Mouse (Mus musculus): ENCODE measurements around the gene Il18rap. TPM values are rescaled to one million over a fixed set of nuclear protein-coding genes. Genes with fewer than 3 reads are reported as not detected.
"Not testable (repeated sequence)": the region's sequence is repeated elsewhere in the genome, so short reads cannot be mapped to it uniquely, and the experiment has no call there.

Gene Il18rap
- polyA plus RNA-seq, 1 experiment from 2014 or later, result 0.03 TPM

DNA sequence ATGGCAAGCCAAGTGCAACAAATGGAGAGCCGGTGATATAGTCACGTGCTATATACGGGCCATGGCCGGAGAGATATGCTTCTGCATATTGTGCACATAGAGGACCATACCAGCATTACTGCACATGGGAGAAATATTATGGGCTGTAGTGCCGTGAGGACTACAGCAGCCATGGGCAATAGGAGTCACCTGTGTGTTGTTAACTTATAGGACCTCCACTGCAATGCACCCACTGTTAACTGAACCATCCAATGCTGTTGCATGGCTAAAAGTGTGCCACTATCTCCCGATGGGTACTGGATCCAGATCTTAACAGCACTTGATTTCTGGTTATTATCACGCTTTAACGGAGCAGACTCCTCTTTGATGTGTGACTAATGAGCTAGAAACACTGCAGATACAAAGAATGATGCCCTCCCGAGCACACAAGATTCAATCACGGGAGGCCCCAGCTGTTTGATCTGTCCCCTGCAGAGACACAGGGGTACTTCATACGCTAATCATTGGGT lies 32.0 kb downstream of the Il18rap start:
- 37% methylated on average over 11 of the region's 11 CpGs for WGBS
- Histone ChIP-seq H3K4me1 (peaks cover 13% of the 10 kb centered on the region), H3K9me3 (replicated peaks) (no peaks in the 10 kb centered on the region), H3K9ac (replicated peaks) (no peak overlapping the region), H3K4me2 (peak overlapping the region; percentile 7; the same call in 1 of the 2 replicates), H3K4me3 (replicated peaks) (no peak overlapping the region), H3K27me3 (replicated peaks) (no peaks in the 10 kb centered on the region), H3K36me3 (no peaks in the 10 kb centered on the region), H3K27ac (replicated peaks) (peak overlapping the region; percentile 18; the same call in 1 of the 2 replicates)
- ATAC-seq (ENCODE audit: low FRiP score), result peak; percentile 76

DNA sequence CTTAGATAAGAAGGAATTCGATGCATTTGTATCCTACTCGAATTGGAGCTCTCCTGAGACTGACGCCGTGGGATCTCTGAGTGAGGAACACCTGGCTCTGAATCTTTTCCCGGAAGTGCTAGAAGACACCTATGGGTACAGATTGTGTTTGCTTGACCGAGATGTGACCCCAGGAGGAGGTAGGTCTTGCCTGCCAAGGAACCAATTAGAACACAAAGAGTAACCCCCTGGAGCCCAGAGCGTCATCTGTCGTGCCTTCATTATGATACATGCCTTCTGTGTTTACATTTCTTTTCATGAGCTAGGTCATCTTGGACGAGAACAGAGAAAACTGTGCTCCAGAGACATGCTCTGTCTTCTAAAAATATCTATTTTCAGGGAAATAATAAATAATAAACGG lies 32.6 kb downstream of the Il18rap start:
- no peak for ATAC-seq (ENCODE audit: low FRiP score)
- H3K27ac ChIP-seq (replicated peaks), result no peak overlapping the region
- H3K4me3 ChIP-seq (replicated peaks), result no peak overlapping the region
- H3K27me3 ChIP-seq (replicated peaks), result no peaks in the 10 kb centered on the region
- no peak overlapping the region for H3K9ac ChIP-seq (replicated peaks)
- 24% methylated on average over 10 of the region's 10 CpGs for WGBS
- no peaks in the 10 kb centered on the region for H3K36me3 ChIP-seq
- H3K4me2 ChIP-seq, result peak overlapping the region; percentile 7
- H3K9me3 ChIP-seq (replicated peaks), result no peaks in the 10 kb centered on the region
- peaks cover 13% of the 10 kb centered on the region for H3K4me1 ChIP-seq

DNA sequence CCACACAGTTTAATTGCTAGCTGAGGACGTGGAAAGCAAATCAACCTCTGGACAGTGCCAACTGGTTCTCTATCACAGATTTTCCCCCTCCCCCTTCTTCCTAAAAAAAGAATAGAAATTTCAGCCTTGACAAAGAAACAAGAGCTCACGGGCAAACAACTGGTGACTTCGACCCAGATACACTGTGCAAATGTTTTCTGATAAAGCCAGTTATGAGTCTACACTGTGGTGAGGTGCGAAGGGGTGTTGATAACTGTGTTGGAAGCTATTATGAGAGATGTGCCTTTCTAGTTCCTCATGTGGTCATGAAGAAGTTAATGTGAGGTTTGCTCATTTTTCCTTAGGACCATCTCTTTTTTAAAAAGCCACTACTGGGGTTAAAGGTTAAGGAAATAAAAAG lies 54.2 kb downstream of the Il18rap start:
- WGBS, result 85% methylated on average over 4 of the region's 4 CpGs

DNA sequence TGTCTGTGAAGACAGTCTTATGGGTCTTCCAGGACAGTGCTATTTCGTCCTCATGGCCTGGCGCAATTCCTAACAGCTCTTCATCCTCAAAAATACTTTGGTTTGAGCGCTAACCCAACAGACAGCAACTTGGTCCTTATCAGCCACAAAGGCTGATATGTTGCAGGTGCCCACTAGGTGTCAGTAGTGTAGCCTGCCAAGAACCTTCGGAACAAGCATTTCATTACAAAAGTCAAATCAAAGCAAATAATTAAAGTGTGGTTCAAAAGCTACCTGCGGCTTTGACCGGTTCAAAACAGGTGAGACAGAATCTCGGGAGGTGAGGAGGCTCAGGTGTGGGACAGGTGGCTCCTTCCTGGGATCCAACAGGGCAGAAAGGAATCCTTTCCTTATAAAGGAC lies 64.6 kb downstream of the Il18rap start, which contains the start of gene Slc9a4:
Gene Slc9a4, plus strand, starts transcription at position 298 of the 400 bp plus-strand sequence.
- peak within 1 kb of the TSS; percentile 46 for H3K4me2 ChIP-seq
- H3K27me3 ChIP-seq (replicated peaks), result no peaks in the 10 kb centered on the region
- WGBS, result 11% methylated on average over 7 of the region's 7 CpGs
- H3K4me3 ChIP-seq (replicated peaks), result 0 out of 2 replicates have a peak within 1 kb of the TSS, but pooled peaks have one; percentile 15
- H3K9ac ChIP-seq (replicated peaks), result no peak within 1 kb of the TSS
- H3K4me1 ChIP-seq, result peaks cover 3% of the 10 kb centered on the region
- no peaks in the 10 kb centered on the region for H3K9me3 ChIP-seq (replicated peaks)
- H3K27ac ChIP-seq (replicated peaks), result no peak within 1 kb of the TSS
- ATAC-seq (ENCODE audit: low FRiP score), result no peak
- H3K36me3 ChIP-seq, result no peaks in the 10 kb centered on the region

More for the DNA sequence above, 54.2 kb downstream of the Il18rap start:
- Histone ChIP-seq H3K27ac (replicated peaks) (no peak overlapping the region), H3K36me3 (no peaks in the 10 kb centered on the region), H3K4me1 (no peaks in the 10 kb centered on the region), H3K4me2 (no peak overlapping the region), H3K9ac (replicated peaks) (no peak overlapping the region), H3K9me3 (replicated peaks) (no peaks in the 10 kb centered on the region), H3K27me3 (replicated peaks) (no peaks in the 10 kb centered on the region), H3K4me3 (replicated peaks) (no peak overlapping the region)
- no peak for ATAC-seq (ENCODE audit: low FRiP score)

DNA sequence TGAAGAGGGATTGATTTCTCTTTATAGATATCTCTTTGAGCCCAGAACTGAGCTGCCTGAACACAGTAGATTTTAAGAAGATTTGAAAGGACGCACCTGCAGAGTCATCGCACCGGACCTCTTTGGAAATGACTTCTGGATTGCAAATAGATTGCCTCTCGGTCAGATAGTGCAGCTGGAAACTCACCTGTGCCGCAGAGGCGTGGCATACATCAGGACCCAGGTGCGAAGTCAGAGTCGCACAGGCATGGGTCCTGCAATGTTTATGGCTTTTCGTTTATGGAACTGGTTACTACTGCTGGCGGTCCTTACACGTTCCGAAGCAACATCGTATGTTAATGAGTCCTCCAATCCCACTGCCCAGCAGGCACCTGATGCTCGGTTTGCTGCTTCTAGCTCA lies 65.1 kb downstream of the Il18rap start:
- Histone ChIP-seq H3K4me2 (peak overlapping the region; percentile 46), H3K9ac (replicated peaks) (no peak overlapping the region), H3K27me3 (replicated peaks) (no peaks in the 10 kb centered on the region), H3K9me3 (replicated peaks) (no peaks in the 10 kb centered on the region), H3K4me3 (replicated peaks) (no peak overlapping the region), H3K36me3 (no peaks in the 10 kb centered on the region), H3K27ac (replicated peaks) (no peak overlapping the region), H3K4me1 (peaks cover 3% of the 10 kb centered on the region)
- no peak for ATAC-seq (ENCODE audit: low FRiP score)
- WGBS, result 67% methylated on average over 14 of the region's 14 CpGs

DNA sequence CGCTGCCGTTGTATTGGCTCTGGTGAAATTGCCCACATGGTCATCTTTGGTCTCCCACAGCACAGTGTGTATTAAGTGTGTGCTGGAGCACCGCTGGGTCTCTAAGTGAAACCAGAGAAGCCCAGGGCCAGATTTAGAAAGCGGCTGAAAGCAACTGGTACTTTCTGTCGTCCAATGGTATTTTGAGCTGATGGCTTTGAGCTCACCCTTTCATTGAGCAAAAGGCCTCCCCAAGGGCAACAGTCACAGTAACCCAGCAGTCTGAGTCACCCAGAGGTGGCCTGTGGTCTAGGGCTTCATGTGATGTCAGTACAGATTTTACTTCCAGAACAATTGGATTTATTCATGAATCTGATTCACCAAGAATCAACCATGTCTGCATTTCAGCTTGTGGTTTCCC lies 71.6 kb downstream of the Il18rap start:
- H3K9me3 ChIP-seq (replicated peaks), result no peaks in the 10 kb centered on the region
- H3K4me3 ChIP-seq (replicated peaks), result no peak overlapping the region
- no peaks in the 10 kb centered on the region for H3K4me1 ChIP-seq
- no peak overlapping the region for H3K4me2 ChIP-seq
- ATAC-seq (ENCODE audit: low FRiP score), result no peak
- no peaks in the 10 kb centered on the region for H3K27me3 ChIP-seq (replicated peaks)
- no peak overlapping the region for H3K9ac ChIP-seq (replicated peaks)
- H3K27ac ChIP-seq (replicated peaks), result no peak overlapping the region
- 87% methylated on average over 5 of the region's 5 CpGs for WGBS
- H3K36me3 ChIP-seq, result no peaks in the 10 kb centered on the region

DNA sequence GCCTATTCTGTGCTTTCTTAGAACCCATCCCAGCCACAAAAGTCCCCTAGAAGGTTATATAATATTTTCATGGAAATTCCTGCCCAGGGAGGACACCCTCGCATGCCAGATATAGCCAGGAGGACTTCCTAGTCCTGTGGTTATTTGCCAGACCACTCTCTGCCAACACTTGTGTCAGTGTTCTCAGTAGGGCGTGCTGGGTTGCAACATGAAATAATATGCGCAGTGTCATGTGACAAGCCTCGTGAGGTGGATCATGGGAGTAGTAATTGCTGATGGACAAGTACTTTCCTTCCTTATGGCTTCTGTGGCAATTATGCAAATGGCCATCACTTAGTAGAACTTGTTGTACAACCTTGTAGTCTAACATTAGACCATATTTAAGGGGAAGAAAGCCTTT lies 75.8 kb downstream of the Il18rap start:
- Histone ChIP-seq H3K27ac (replicated peaks) (no peak overlapping the region), H3K4me3 (replicated peaks) (no peak overlapping the region), H3K4me2 (no peak overlapping the region), H3K9me3 (replicated peaks) (no peaks in the 10 kb centered on the region), H3K36me3 (no peaks in the 10 kb centered on the region), H3K4me1 (no peaks in the 10 kb centered on the region), H3K9ac (replicated peaks) (no peak overlapping the region), H3K27me3 (replicated peaks) (no peaks in the 10 kb centered on the region)
- whole genome bisulfite sequencing, result 93% methylated on average over 4 of the region's 4 CpGs
- ATAC-seq (ENCODE audit: low FRiP score), result no peak

DNA sequence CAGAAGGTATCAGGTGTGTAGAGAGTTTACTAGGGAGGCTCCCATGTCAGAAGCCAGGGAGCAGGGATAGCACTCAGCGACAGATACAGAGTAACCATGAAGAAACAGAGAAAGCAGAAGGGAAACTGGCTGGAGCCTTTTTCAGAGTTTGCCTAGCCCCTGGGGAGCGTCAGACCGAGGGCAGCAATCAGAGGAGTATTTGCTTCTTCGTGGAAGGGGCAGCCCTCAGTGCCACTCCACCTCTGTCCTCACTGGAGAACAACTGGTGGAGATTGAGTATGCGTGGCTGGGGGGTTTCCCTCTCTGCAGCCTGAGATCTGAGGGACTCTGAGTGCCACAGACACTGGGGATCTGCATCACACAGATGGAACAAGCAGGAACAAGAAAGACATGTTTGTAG lies 82.7 kb downstream of the Il18rap start:
- 78% methylated on average over 5 of the region's 5 CpGs for WGBS
- Histone ChIP-seq H3K27ac (replicated peaks) (no peak overlapping the region), H3K9me3 (replicated peaks) (no peaks in the 10 kb centered on the region), H3K36me3 (no peaks in the 10 kb centered on the region), H3K27me3 (replicated peaks) (no peaks in the 10 kb centered on the region), H3K4me3 (replicated peaks) (no peak overlapping the region), H3K9ac (replicated peaks) (no peak overlapping the region), H3K4me1 (no peaks in the 10 kb centered on the region), H3K4me2 (no peak overlapping the region)
- ATAC-seq (ENCODE audit: low FRiP score), result no peak

DNA sequence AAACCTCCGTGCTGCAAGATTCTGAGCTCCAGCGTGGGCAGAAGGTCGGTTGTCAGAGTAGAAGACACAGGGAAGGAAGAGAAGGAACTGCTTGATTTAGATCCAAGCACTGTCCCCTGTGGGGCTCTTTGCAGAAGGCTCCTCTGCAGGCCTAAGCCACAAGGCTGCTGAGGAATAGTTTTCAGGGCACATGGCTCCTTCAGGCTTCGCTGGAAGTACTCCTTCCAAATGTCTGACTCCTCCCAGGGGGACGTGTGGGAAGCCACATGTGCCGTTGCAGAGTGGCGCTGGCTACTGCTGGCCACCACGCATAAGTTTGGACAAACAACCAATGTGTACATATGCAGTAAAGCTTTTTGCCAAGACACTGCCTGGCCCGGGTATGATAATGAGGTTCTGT lies 84.5 kb downstream of the Il18rap start:
- not testable (repeated sequence) for H3K9me3 ChIP-seq (replicated peaks); H3K9ac ChIP-seq (replicated peaks); H3K4me1 ChIP-seq; H3K36me3 ChIP-seq; H3K27ac ChIP-seq (replicated peaks); H3K27me3 ChIP-seq (replicated peaks); H3K4me3 ChIP-seq (replicated peaks); H3K4me2 ChIP-seq; ATAC-seq (ENCODE audit: low FRiP score)
- WGBS, result 90% methylated on average over 9 of the region's 9 CpGs

DNA sequence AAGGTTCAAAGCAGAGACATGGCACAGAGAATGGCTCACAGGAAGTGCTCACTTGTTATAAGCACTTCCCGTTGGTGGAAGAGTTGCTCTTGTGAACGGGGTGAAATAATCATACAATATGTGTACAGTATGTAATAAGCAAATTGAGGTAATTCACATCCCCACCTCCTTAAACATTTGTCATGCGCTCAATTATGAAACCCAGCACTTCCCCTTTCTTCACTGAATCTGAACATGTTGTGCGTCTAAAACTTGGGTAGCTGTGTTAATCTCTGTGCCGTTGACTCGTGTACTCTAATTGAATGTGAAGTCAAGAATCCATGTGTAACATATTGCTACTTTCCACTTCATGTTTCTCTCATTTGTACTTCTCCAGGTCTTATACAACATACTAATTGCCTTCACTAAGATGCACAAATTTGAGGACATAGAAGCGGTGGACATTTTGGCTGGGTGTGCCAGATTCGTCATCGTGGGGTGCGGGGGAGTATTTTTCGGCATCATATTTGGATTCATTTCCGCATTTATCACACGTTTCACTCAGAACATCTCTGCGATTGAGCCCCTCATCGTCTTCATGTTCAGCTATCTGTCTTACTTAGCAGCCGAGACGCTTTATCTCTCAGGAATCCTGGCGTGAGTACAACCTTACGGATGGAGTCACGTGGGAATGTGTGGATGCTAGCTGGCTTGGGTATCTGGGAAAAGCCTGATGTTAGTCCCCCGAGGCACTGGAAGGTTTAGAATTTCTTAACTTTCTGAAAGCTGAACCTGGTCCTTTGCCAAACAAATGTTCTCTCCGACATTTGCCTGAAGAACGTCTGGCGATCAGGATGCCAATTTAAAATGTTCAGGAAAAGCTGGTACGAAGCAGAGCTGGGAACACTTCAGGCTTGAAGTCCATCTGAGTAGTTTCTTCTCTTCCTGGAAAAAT lies 85.5 kb downstream of the Il18rap start:
- Histone ChIP-seq H3K9me3 (replicated peaks) (no peaks in the 10 kb centered on the region), H3K27ac (replicated peaks) (no peak overlapping the region), H3K36me3 (no peaks in the 10 kb centered on the region), H3K4me1 (no peaks in the 10 kb centered on the region), H3K27me3 (replicated peaks) (no peaks in the 10 kb centered on the region), H3K4me3 (replicated peaks) (no peak overlapping the region), H3K4me2 (no peak overlapping the region), H3K9ac (replicated peaks) (no peak overlapping the region)
- WGBS, result 88% methylated on average over 25 of the region's 25 CpGs
- ATAC-seq (ENCODE audit: low FRiP score), result no peak

All from neural tube, embryonic 15.5 days (tissue).